Mouse (Mus musculus): ENCODE measurements around the gene Casp12. TPM values are rescaled to one million over a fixed set of nuclear protein-coding genes. Genes with fewer than 3 reads are reported as not detected.

The Casp12 gene
- polyA plus RNA-seq, 1 experiment = 7.5 TPM

GRCm38 (mm10) chr9:5333422-5333821 is 11.8 kb upstream of the Casp12 start:
- Histone ChIP-seq H3K4me2 (ENCODE audit: low read depth) (no peak overlapping the region), H3K27me3 (ENCODE audit: control insufficient read depth, insufficient read depth, insufficient read length) (no peaks in the 10 kb centered on the region)
- TF ChIP-seq USF1 (IDR thresholded peaks at IDR 0.05; ENCODE audit: low read depth) (no peak), REST (IDR thresholded peaks at IDR 0.05; ENCODE audit: insufficient read depth, insufficient read length) (no peak), SRF (IDR thresholded peaks at IDR 0.05; ENCODE audit: control insufficient read depth, insufficient read length, low read depth) (no peak), MYOD1 (IDR thresholded peaks at IDR 0.05; ENCODE audit: control insufficient read depth in 1 of 3, insufficient read length in 2 of 3, low read depth in 2 of 3) (no peak), TCF3 (IDR thresholded peaks at IDR 0.05; ENCODE audit: insufficient read length, low read depth) (no peak), E2F4 (IDR thresholded peaks at IDR 0.05; ENCODE audit: insufficient read depth) (no peak), POLR2A (IDR thresholded peaks at IDR 0.05; ENCODE audit: insufficient read length, low read depth) (no peak), TCF12 (IDR thresholded peaks at IDR 0.05; ENCODE audit: insufficient read depth, poor library complexity, severe bottlenecking) (no peak), CEBPB (IDR thresholded peaks at IDR 0.05; ENCODE audit: insufficient read depth, poor library complexity, severe bottlenecking) (no peak), POLR2AphosphoS2 (IDR thresholded peaks at IDR 0.05; ENCODE audit: insufficient read length, low read depth) (no peak), MYOG (IDR thresholded peaks at IDR 0.05; ENCODE audit: control insufficient read depth in 1 of 3, insufficient read depth in 1 of 3, insufficient read length in 2 of 3, low read depth in 2 of 3) (no peak), MAX (IDR thresholded peaks at IDR 0.05; ENCODE audit: low read depth) (no peak)

GRCm38 (mm10) chr9:5343092-5343491 is 2.1 kb upstream of the Casp12 start:
- no peaks in the 10 kb centered on the region for H3K27me3 ChIP-seq (ENCODE audit: control insufficient read depth, insufficient read depth, insufficient read length)
- TF ChIP-seq TCF3 (IDR thresholded peaks at IDR 0.05; ENCODE audit: insufficient read length, low read depth) (no peak), E2F4 (IDR thresholded peaks at IDR 0.05; ENCODE audit: insufficient read depth) (no peak), POLR2A (IDR thresholded peaks at IDR 0.05; ENCODE audit: insufficient read length, low read depth) (no peak), MYOG (IDR thresholded peaks at IDR 0.05; ENCODE audit: control insufficient read depth in 1 of 3, insufficient read depth in 1 of 3, insufficient read length in 2 of 3, low read depth in 2 of 3) (no peak), REST (IDR thresholded peaks at IDR 0.05; ENCODE audit: insufficient read depth, insufficient read length) (no peak), USF1 (IDR thresholded peaks at IDR 0.05; ENCODE audit: low read depth) (no peak), SRF (IDR thresholded peaks at IDR 0.05; ENCODE audit: control insufficient read depth, insufficient read length, low read depth) (no peak), TCF12 (IDR thresholded peaks at IDR 0.05; ENCODE audit: insufficient read depth, poor library complexity, severe bottlenecking) (no peak), MAX (IDR thresholded peaks at IDR 0.05; ENCODE audit: low read depth) (no peak), CEBPB (IDR thresholded peaks at IDR 0.05; ENCODE audit: insufficient read depth, poor library complexity, severe bottlenecking) (no peak), POLR2AphosphoS2 (IDR thresholded peaks at IDR 0.05; ENCODE audit: insufficient read length, low read depth) (no peak)
- no peaks in the 10 kb centered on the region for H3K79me2 ChIP-seq (ENCODE audit: control insufficient read depth, insufficient read depth)
- H3K4me2 ChIP-seq (ENCODE audit: low read depth) = no peak overlapping the region
- no peaks in the 10 kb centered on the region for H3K36me3 ChIP-seq (ENCODE audit: control insufficient read depth, insufficient read depth)
- no peak overlapping the region for H3ac ChIP-seq (ENCODE audit: control insufficient read depth, insufficient read length)
- H3K4me3 ChIP-seq = no peak overlapping the region

More at GRCm38 (mm10) chr9:5333422-5333821, 11.8 kb upstream of the Casp12 start:
- Histone ChIP-seq H3K79me2 (ENCODE audit: control insufficient read depth, insufficient read depth) (no peaks in the 10 kb centered on the region), H3K36me3 (ENCODE audit: control insufficient read depth, insufficient read depth) (no peaks in the 10 kb centered on the region), H3ac (ENCODE audit: control insufficient read depth, insufficient read length) (no peak overlapping the region), H3K4me3 (no peak overlapping the region)

- no peaks in the 10 kb centered on the region for H3K36me3 ChIP-seq (ENCODE audit: control insufficient read depth, insufficient read depth)
- no peak overlapping the region for H3K4me2 ChIP-seq (ENCODE audit: low read depth)
- TF ChIP-seq MAX (IDR thresholded peaks at IDR 0.05; ENCODE audit: low read depth) (no peak), MYOG (IDR thresholded peaks at IDR 0.05; ENCODE audit: control insufficient read depth in 1 of 3, insufficient read depth in 1 of 3, insufficient read length in 2 of 3, low read depth in 2 of 3) (no peak), USF1 (IDR thresholded peaks at IDR 0.05; ENCODE audit: low read depth) (no peak), CEBPB (IDR thresholded peaks at IDR 0.05; ENCODE audit: insufficient read depth, poor library complexity, severe bottlenecking) (no peak), POLR2AphosphoS2 (IDR thresholded peaks at IDR 0.05; ENCODE audit: insufficient read length, low read depth) (no peak), TCF12 (IDR thresholded peaks at IDR 0.05; ENCODE audit: insufficient read depth, poor library complexity, severe bottlenecking) (no peak), MYOD1 (IDR thresholded peaks at IDR 0.05; ENCODE audit: control insufficient read depth in 1 of 3, insufficient read length in 2 of 3, low read depth in 2 of 3) (no peak), E2F4 (IDR thresholded peaks at IDR 0.05; ENCODE audit: insufficient read depth) (no peak), POLR2A (IDR thresholded peaks at IDR 0.05; ENCODE audit: insufficient read length, low read depth) (no peak), SRF (IDR thresholded peaks at IDR 0.05; ENCODE audit: control insufficient read depth, insufficient read length, low read depth) (no peak), REST (IDR thresholded peaks at IDR 0.05; ENCODE audit: insufficient read depth, insufficient read length) (no peak), TCF3 (IDR thresholded peaks at IDR 0.05; ENCODE audit: insufficient read length, low read depth) (no peak)
- no peak overlapping the region for H3K4me3 ChIP-seq
- H3K79me2 ChIP-seq (ENCODE audit: control insufficient read depth, insufficient read depth) = no peaks in the 10 kb centered on the region
- H3K27me3 ChIP-seq (ENCODE audit: control insufficient read depth, insufficient read depth, insufficient read length) = no peaks in the 10 kb centered on the region
- H3ac ChIP-seq (ENCODE audit: control insufficient read depth, insufficient read length) = no peak overlapping the region
Observed at GRCm38 (mm10) chr9:5344090-5344489, 1.1 kb upstream of the Casp12 start.

GRCm38 (mm10) chr9:5347381-5347780 is 2.2 kb downstream of the Casp12 start:
- Histone ChIP-seq H3K79me2 (ENCODE audit: control insufficient read depth, insufficient read depth) (no peaks in the 10 kb centered on the region), H3K36me3 (ENCODE audit: control insufficient read depth, insufficient read depth) (no peaks in the 10 kb centered on the region), H3K4me2 (ENCODE audit: low read depth) (peak overlapping the region; percentile 71), H3K27me3 (ENCODE audit: control insufficient read depth, insufficient read depth, insufficient read length) (no peaks in the 10 kb centered on the region), H3K4me3 (no peak overlapping the region), H3ac (ENCODE audit: control insufficient read depth, insufficient read length) (no peak overlapping the region)
- TF ChIP-seq USF1 (IDR thresholded peaks at IDR 0.05; ENCODE audit: low read depth) = no peak
- no peak for TF ChIP-seq MYOG (IDR thresholded peaks at IDR 0.05; ENCODE audit: control insufficient read depth in 1 of 3, insufficient read depth in 1 of 3, insufficient read length in 2 of 3, low read depth in 2 of 3)
- no peak for TF ChIP-seq MAX (IDR thresholded peaks at IDR 0.05; ENCODE audit: low read depth)
- no peak for TF ChIP-seq REST (IDR thresholded peaks at IDR 0.05; ENCODE audit: insufficient read depth, insufficient read length)
- TF ChIP-seq POLR2AphosphoS2 (IDR thresholded peaks at IDR 0.05; ENCODE audit: insufficient read length, low read depth) = no peak
- TF ChIP-seq TCF3 (IDR thresholded peaks at IDR 0.05; ENCODE audit: insufficient read length, low read depth) = no peak
- TF ChIP-seq CEBPB (IDR thresholded peaks at IDR 0.05; ENCODE audit: insufficient read depth, poor library complexity, severe bottlenecking) = no peak
- TF ChIP-seq TCF12 (IDR thresholded peaks at IDR 0.05; ENCODE audit: insufficient read depth, poor library complexity, severe bottlenecking) = no peak
- TF ChIP-seq POLR2A (IDR thresholded peaks at IDR 0.05; ENCODE audit: insufficient read length, low read depth) = no peak
- TF ChIP-seq E2F4 (IDR thresholded peaks at IDR 0.05; ENCODE audit: insufficient read depth) = no peak
- no peak for TF ChIP-seq MYOD1 (IDR thresholded peaks at IDR 0.05; ENCODE audit: control insufficient read depth in 1 of 3, insufficient read length in 2 of 3, low read depth in 2 of 3)
- TF ChIP-seq SRF (IDR thresholded peaks at IDR 0.05; ENCODE audit: control insufficient read depth, insufficient read length, low read depth) = no peak

All from myocyte (in vitro differentiated cells).